Mouse (Mus musculus) inflammation-experienced regulatory T-cells (primary cell): ENCODE measurements around the gene Klra3. TPM values are rescaled to one million over a fixed set of nuclear protein-coding genes. Genes with fewer than 3 reads are reported as not detected.

Experiments
- polyA plus RNA-seq, 2 experiments: library from polyadenylated mRNA; unstranded; fragments of 100-300 nt; shearing (Covaris generic); gene quantifications; one replicate each; pipeline ENCODE4 v1.2.1; 2017

The Klra3 gene
- polyA plus RNA-seq: not detected

GRCm38 (mm10) chr6:130337411-130337810, at the start of gene Klra3:
Gene Klra3 (minus strand): TSS chr6:130337574.

DNA sequence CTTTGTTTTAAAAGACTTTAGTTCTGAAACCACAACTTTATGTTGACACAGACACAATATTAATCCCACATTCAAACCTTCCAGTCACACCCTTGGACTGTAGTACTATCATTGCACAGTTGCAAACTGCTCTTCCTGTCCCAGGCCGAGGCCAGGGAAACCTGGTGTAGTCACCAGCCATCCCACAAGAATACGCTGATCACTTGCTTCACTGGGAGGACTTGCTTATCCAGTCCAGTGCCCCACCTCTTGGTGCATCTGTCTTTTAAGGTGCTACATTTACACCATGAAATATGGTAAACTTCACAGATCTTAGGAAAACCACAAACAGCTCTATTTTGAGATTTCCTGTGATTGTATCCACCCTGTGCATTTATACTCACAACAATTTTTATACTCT, 49.4 kb upstream of the Klra3 start, which contains the start of gene Klra1:
Gene Klra1, minus strand, starts transcription at position 125 of the 400 bp plus-strand sequence.

DNA sequence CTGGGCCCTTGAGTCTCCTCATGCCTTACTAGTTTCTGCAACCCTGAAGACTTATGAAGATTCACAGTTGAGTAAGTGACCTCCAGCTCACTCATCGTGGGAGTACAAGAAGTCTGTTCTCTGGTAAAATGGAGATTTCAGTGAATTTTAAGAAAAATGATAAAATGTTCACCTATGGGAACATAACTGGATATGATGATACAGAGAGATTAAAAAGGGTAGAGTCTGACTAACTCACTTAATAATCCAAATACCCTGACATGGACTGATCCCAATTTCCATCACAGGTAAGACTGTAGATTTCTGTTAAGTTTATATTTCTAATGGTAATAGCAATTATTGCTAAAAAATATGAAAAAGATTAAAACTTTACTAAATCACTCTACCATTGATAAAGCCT, 55.5 kb downstream of the Klra3 start, which contains the start of gene Klra10:
Gene Klra10, minus strand, starts transcription at position 101 of the 400 bp plus-strand sequence.

Other genes starting within 250 kb of the Klra3 start
- gene Klra8, start 207.7 kb downstream of the Klra3 start, polyA plus RNA-seq: not detected
- not detected for gene Klra9, start 144.5 kb downstream of the Klra3 start, polyA plus RNA-seq
- under 1 TPM in 1 of 2 experiments, not detected in 1; 0.36 TPM for gene Klra7, start 104.3 kb downstream of the Klra3 start, polyA plus RNA-seq
- not detected for gene Klra10, start 55.6 kb downstream of the Klra3 start, polyA plus RNA-seq
- gene Klra1, start 49.3 kb upstream of the Klra3 start, polyA plus RNA-seq: under 1 TPM in 1 of 2 experiments, not detected in 1; 0.49 TPM